ENCODE assay signal across 10 mouse cellular contexts in genomic region chr8:123758935-123759334, GRCm38 (mm10). TPM values are rescaled to one million over a fixed set of nuclear protein-coding genes. Genes with fewer than 3 reads are reported as not detected.
"Had no signal": no experiment of that assay in that cellular context is flagged by ENCODE, and none has a peak within 500 bp of the region (broad histone marks: within the 10 kb centered on the region; RNA-seq: fewer than 3 reads in every experiment).

No protein-coding gene starts in this region.

- DNase-seq: liver, postnatal 0 days; lung, adult 2 months; lung, postnatal 14 days; lung, postnatal 36 days; right cerebral cortex, postnatal 14 days; thymus, adult 18-20 months; thymus, postnatal 14 days; thymus, postnatal 4 days had no signal

- ATAC-seq: liver, postnatal 0 days; lung, postnatal 0 days had no signal

RNA-seq across cellular contexts. Expression of gene Rab4a, which starts 46.9 kb away (rescaled TPM):
- total RNA-seq: neutrophil, adult 5-6 weeks had no signal
